Mouse (Mus musculus) gastrocnemius, postnatal 25 days (tissue): ENCODE results near the gene Pagr1b. TPM values are rescaled to one million over a fixed set of nuclear protein-coding genes. Genes with fewer than 3 reads are reported as not detected.

Experiments
- DNase-seq: peaks from one replicate; pipeline ENCODE4 v3.0.0; 2022
- long read RNA-seq, 2 experiments: library from polyadenylated mRNA; stranded (forward); transcript quantifications; one replicate each; pipeline ENCODE4 v2.0.0; 2021
- total RNA-seq, 2 experiments: library from RNA; stranded (reverse); gene quantifications; 1 replicate in 1 of 2; 2 replicates in 1 of 2; pipeline ENCODE4 v1.2.3; 2021

Gene Pagr1b
- total RNA-seq, result not detected
- long read RNA-seq, experiment 1, result 0 reads
- long read RNA-seq, experiment 2, result 0 reads

DNA sequence TGATC, at the start of gene Pagr1b:
Gene Pagr1b (minus strand): TSS at position 4 of the 5 bp plus-strand sequence.
- no peak for DNase-seq

DNA sequence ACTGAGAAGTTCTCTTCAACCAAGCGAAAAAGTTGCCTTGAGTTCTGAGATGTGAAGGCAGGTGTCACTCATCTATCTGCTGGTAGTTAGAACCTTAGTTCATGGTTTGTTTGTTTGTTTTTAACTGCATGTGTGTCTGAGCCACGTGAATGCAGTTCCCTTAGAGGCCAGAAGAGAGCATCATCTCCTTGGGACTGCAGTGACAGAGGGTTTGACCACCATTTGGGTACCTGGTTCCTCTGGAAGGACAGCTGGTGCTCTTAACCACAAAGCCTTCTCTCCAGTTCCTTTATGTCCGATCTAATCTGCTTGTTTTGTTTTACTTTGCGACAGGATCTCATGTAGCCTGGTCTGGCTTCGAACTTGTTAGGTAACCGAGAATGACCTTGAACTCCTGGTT, 49.3 kb upstream of the Pagr1b start:
- DNase-seq, result no peak

DNA sequence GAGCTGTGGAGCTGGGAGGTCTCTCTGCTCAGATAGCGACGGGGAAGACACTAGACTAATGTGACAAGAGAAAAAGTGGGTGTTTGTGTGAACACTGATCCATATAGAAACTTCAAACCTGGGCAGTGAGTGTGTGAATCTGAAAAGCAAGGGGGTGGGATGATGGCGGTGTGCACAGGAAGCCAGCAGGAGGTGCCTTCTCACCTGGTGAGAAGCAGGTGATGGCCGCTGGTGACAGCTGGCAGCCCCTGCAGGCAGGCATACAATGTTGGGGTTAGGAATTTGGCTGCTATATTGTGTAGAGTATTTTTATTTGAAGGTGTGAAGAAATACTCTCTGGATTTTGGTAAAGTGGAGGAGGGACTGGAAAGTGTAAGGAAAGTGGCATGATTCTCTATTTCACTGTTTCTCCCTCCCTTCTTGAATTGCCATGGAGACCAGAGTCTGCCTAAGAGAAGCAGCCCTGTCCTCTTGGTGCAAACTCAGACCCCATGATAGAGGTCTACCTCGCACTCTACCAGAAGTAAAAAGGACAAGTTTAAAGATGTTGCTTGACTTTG, 38.8 kb upstream of the Pagr1b start:
- DNase-seq, result no peak

DNA sequence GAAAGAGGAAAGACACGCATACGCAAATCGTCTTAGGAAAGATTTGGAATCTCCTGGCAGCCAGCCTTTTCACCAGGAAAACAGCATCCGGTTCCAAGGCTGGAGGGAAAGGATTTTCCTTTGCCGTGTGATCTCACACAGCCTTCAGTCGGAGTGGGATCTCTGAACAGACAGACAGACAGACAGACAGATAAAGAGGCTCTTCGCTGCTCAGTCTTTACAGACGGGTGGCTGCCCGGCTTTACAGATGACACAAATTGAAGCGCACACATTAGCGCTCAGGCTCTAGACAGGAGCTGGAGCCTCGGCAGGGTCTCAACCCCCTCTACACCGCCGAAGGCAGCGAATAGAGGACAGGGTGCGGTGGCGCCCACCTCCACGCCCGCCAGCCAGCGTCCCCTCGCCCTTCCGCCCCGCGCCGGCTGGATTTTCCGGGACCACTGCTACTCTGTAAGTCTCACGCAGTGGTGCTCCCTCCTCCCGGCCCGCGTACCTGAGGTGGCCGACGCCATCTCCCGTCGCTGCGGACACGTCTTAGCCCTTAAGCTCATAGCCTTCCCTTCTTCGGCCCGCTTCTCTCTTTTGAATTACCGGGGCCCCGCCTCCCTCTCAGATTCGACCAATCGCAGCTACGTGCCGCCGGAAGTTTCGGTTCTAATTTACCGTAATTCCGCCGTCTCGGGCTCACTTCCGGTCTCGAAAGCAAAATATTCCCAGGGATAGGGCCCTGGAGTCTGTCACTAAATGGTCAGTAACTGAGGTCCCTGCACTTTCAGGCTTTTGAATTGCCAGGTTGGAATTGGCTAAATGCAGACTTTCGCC, 25.8 kb upstream of the Pagr1b start, which contains the start of gene Kif22:
Gene Kif22 (minus strand): TSS at position 621 of the 822 bp plus-strand sequence.
- DNase-seq, result peak; percentile 84

DNA sequence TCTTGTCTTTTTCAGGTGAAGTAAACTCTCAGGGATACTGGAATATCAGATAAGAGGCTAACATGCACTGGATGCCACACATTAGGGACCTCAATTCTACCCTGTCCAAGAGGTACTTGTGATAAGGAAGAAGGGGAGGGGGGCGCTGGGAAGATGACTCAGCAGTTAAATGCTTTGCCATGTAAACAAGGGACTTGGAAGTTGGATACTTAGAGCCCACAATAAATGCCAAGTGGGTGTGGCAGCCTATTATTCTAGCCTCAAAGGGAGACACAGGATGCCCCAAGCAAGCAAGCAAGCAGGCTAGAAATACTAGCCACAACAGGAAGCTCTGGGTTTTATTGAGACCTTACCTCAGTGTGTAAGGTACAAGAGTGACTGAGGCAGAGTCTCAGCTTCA, 15.0 kb upstream of the Pagr1b start:
- DNase-seq, result no peak

DNA sequence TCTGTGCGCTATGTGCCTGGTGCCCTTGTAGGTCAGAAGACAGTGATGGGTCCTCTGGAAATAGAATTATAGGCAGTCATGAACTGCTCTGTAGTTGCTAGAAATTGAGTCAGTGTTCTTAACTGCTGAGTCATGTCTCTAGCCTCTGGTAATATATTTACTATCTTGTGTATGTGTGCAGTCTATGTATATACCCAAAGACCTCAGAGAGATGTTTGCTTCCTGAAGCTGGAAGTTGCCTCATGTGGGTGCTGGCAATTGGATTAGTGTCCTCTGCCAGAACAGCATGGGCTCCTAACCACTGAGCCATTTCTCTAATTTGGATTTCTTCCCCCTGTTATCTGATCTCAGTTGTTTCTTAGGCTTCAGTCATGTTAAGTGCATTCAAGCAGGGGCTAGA, 13.9 kb upstream of the Pagr1b start:
- DNase-seq, result no peak

DNA sequence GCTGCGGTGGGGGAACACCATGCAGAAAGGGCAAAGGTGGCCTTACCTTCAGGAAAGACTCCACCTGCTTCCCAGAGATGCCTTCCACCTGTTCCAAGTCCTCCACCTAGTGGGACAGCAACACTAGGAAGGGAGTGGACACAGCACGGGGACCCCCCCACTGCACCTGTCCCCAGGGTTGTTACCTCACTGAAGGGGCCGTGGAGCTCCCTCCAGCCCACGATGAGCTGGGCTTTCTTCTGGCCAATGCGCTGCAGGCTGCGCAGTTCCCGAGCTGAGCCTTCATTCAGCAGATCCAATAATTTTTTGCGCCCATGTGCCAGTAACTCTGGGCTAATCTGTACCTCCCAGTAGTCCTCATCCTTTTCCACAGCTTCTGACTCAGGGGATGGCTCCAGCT, 11.6 kb upstream of the Pagr1b start:
- DNase-seq, result peak; percentile 51

DNA sequence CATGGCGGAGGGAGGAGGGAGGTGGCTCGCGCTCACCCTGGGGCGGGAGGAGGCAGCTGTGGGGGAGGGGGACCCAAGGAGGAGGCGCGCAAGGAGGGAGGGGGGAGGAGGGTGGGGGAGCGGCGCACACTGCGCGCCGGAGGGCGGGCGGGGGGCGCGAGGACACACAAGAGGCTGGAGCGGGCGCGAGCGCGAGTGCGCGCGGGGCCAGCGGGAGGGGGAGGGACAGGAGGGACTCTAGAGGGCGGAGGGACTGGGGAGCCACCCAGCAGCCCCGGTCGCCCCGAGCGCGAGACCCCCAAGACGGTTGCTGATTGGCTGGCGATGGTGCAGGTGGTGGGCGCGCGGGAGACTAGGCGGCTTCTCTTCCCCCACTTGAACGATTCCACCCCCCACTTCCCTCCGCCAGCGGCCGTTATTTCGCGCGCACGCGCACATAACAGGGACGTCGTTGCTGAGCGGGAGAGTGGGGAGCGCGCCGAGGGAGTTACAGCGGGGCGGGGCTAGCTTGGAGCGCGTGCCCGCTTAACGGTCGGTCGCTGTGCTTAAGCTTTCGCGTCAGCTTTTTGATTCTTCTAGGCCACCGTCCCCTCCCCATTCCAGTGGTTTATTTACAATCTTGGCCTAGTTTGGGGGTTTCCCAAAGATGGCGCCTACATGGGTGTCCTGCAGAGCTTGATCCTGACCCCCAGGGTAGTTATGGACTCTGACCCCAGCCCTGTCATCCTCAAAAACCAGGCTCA, 10.9 kb upstream of the Pagr1b start, which contains the start of gene Maz:
Gene Maz (minus strand): TSS at position 54 of the 743 bp plus-strand sequence.
- peak; percentile 100 for DNase-seq

DNA sequence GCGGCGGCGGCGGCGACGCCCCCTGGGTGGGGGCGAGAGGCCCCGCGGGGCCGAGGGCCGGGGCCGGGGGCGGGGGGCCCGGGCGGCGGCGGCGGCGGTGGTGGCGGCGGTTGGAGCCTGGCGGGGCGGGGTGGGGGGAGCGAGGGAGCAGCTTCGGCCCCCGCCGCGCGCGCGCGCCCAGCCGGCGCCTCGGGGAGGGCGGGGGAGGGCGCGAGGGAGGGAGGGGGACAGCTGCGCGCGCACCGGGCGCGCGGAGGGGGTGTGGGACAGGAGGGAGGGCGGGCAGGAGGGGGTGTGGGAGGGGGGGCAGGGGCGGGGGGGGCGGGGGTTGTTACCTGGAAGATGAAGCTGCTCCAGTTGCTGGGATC, 10.3 kb upstream of the Pagr1b start:
- no peak for DNase-seq

DNA sequence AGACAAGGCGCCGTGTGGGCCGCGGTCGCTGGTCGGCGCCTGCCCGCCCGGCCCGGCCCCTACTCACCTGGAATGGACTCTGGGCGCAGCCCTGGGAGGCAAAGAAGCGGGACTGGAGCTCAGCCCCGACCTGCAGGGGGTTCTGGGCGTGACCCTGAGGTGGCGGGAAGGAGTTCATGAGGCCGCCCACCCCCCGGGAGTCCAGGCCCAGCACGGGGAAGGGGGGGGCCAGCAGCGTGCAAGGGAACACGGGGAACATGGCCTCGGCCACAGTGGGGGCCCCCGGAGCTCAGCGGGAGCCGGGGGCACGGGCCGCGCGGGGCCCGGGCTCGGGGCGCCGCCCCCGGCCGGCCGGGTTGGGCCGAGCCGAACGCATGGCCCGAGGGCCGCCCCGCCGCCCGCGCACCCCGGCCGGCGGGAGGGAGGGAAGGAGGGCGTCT, 9.9 kb upstream of the Pagr1b start:
- DNase-seq, result peak; percentile 78

DNA sequence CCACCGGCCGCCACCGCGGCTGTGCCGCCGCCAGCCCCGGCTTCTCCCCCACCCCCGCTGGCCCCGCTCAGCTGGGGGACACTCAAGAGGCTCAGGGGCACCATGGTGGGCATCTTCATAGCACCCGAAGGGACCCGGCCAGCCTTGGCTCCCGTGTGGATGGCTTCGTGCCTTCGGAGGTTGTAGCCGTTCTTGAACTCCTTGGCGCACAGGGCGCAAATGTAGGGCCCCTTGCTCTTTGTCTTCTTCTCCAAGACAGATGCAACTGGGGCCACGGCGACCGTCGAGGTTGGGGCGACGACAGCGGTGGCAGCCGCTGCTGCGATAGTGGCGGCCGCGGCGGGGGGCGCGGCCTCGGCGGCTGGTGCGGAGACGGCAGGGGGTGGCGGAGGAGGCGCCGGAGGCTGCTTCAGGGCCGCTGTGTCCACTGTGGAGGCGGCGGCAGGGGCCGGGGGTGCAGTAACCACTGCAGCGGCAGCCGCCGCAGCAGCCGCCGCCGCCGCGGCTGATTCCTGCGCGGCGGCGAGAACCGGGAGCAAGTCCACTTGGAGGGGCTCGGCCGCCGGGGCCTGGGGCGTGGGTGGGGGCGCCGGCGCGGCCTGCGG, 9.4 kb upstream of the Pagr1b start:
- peak; percentile 44 for DNase-seq

DNA sequence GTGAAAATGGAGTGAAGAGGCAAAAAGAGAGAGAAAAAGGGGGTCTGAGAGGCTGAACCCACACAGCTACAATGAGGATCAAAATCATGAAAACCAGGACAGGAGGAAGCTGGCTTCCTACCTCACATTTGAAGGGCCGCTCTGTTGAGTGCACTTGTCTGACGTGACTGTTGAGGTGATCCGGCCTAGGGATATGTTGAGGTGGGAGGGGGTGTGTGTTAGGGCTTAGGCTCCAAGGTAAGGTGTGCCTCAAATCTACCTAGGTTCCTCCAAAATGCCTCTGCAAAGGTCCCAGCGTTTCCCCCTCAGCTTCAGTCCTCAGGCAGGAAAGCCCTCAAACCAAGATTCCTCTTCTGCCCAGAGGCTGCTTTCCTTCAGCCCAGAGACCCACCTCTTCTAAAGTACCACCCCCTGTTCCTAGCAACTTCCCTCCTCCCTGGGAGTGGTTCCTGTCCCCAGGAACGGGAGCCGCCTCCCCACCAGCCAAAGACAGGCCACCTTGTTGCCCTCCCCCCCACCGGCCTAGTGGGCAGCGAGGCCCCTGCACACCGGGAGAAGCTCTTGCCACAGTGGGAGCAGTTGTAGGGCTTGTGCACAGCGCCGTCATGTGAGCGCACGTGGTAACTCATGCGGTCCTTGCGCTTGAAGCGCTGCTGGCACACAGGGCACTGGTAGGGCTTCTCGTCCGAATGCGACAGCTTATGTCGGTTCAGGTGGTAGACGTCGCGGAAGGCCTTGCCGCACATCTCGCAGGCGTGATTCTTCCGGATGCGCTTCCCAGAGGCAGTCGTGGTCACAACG, 8.7 kb upstream of the Pagr1b start:
- peak; percentile 77 for DNase-seq

DNA sequence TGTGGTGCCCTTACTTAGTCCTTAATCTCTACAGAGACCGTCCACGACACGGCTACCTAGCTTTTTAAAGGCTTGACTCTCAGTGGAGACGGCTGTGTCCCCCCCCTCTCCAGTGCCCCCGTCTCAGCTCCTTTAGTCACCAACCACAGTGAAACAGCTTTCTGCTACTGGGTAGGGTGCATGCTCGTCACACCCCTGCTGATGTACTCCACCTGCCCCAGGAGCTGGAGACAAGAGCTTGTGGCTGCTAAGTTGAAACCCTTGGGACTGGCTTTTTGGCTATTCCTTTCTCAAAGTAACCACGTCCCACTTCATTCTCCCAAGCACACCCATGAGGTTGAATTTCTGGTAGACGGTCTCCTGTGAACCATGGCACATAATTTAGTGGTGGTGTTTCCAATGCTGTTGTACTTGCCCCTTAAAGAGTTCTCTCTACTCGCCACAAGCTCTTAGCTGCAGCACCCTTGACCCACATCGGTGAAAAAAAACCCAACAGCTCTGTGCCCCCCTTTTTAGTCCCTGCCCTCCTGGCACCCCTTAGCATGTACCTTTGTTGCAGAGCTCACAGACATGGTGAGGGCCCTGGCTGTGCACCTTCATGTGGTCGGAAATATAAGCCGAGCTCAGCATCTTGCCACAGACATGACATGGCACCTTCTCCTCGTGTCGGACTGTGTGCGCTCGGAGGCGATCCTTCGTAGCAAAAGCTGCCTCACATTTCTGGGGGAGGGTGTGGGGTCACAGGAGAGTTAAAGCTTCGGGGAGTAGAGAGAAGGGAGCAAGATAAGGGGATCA, 7.8 kb upstream of the Pagr1b start:
- peak; percentile 25 for DNase-seq

DNA sequence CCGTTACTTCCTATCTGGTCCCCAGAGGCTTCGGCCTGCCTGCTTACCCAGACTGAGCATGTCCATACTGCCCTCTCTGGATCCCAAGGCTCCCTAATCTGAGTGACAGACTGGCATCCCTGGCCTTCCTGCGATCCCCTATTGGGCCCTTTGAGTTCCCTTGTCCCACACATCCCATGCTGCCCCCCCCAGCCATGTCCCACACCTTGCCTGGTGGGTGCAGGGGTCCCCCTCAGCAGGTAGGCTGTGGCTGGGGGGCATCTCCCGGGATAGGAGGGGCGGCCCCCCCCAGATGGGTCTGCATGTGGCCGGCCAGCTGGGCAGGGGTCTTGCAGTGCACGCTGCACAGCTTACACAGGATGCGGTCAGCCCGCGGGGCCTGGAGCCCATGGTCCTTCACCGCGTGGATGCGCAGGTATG, 7.0 kb upstream of the Pagr1b start:
- peak; percentile 28 for DNase-seq

DNA sequence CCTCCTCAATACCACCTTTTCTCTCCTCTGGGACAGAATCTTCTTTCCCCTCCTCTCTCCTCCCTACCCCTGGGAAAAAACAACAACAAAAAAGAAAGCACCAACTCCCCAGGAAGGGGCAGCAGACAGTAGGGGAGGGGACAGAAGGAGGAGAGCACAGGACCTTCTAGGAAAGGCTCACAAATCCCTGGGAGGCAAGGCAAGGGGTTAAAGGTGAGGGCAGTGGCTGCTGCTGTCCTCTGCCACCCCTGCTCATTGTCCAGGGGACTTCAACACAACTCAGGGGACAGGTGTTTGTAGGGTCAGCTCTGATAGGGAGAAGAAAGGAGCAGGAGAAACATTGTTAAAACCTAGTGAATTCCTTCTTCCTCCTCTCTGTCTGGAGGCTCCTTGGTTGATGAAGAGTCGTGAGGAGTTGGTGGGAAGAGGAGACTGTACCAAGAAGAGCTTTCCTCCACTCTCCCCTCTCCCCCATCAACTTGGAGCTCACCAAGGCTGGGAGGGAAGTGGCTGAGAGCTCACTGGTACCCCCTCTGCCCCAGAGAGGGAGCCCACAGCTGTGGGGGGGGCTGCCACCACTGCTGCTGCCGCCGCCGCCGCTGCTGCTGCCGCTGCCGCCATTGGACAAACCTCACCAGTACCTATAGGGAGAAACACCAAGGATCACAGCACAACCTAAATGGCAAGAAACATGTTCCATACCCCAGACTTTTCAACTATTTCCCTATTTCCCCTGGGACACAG, 6.4 kb upstream of the Pagr1b start:
- no peak for DNase-seq

DNA sequence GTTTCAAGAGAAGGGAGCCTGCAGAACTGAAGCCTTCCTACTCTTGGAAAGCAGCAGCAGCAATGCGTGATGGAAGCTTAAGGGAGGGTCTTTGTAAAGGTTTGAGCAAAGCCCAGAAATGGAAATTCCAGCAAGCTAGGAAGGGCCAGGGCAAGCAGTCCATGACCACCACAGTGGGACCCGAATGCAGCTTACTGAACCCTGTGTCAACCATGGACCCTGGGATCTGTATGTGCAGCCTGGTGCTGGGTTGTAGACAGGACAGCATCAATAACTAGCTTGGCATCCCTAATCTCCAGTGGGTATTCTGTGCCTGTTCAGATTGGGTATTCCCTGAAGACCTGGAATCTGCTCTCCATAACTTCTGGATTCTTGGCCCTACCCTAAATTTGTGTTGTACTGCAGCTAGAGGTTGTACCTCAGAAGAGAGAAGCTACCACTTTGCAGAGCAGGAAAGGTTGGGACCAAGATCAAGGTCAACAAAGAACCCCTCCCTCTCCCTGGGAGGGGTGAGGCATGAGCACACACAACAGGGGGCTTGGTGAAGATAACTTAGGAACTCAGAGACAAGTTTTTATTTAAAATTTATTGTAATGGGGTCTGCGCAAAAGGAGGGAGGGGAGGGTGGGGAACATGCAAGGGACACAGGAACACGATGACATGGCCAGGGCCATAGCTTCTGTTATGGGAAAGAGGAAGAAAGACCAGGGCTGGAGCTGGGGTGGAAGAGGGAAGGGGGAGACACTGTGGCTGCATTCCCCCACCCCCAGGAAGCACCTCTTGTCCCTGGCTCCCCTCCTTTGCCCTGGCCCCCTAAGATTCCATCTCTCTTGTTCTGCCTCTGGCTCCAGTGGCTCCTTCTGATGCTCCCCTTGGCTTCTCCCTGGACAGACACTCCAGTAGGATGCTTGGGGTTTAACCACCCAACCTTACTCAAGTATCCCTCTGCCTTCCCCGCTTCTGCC, 5.6 kb upstream of the Pagr1b start:
- DNase-seq, result no peak

DNA sequence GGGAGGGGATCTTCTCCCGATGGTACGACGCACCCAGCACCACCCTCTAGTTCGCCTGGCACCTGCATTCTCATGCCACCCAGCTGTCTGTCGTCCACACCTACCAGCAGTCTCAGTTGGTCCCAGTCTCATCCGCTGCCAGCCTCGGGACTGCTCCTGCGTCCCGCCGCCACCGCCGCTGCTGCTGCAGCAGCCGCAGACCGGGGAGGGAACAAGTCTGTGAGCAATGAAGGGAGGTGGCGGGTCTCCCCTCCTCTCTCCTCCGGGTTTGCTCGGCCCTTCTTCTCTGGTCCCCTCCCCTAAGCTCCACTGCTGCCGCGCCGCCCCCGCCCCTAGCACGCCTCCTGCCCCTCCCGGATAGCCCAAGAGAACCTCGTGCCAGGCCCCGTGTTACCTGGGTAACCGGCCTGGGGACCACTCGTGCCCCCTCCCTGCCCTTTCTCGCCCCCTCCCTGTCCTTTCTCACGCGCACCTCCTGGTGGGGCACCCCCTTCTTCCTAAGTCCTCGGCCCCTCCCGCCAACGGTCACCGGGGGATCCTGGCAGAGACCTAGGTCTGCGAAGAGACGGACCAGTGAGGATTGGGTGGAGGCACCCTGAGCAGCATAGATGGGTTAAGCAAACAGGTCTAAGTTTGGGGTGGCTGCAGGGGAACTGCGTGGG, 4.7 kb upstream of the Pagr1b start, which contains the start of the genes Gm42742 and Prrt2:
Gene Gm42742 (minus strand): TSS at position 197 of the 662 bp plus-strand sequence.
Gene Prrt2 (minus strand): TSS at position 311 of the 662 bp plus-strand sequence.
- peak; percentile 66 for DNase-seq

DNA sequence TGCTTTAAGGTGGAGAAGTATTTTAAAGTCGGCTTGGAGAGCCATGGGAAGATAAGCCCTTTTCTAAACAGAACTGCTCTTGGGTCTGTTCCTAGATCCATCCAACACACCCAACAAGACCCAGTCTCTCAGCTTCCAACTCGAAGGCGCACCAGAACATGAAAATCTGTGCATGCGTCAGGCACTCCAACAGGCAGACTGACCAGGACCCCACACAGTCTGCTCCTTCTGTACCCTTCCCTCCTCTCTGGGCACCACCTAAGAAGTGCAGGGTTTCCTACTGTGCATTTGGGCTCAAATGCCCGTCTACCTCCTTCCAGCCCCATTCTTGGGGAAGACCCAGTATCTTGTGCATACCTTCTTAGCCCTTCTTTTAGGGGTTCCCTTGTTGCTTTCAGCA, 4.2 kb upstream of the Pagr1b start:
- no peak for DNase-seq

DNA sequence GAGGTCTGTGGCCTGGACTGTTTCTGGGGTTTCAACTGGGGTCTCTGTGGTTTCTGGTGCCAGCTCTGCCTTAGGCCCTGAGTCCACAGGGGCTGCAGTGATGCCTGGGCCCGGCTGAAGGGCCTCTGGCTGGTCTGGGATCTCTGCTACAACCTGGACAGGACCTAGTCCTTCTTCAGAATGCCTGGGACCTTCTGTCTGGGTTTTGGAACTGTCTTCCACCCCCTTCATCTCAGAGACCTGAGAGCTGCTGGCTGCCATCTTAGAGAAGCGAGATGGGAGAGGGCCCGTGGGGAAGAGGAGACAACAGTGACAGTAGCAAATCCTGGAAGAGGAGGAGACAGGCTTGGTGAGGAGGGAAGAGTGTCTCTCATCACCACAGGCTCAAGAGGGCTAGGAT, 3.7 kb upstream of the Pagr1b start:
- DNase-seq, result no peak
